Mouse (Mus musculus): Measurements from ENCODE around the gene Olfr777. TPM values are rescaled to one million over a fixed set of nuclear protein-coding genes. Genes with fewer than 3 reads are reported as not detected.

Gene Olfr777
- polyA plus RNA-seq (2012; rRNA removed), result not detected in 2 replicates

GRCm38 (mm10) chr10:129271081-129271535, at the start of gene Olfr777:
Olfr777 (minus strand) TSS chr10:129271485.

GRCm38 (mm10) chr10:129317817-129318216, 46.5 kb upstream of the Olfr777 start, which contains the start of gene Olfr780:
Olfr780 (plus strand) TSS chr10:129318117.

GRCm38 (mm10) chr10:129258827-129259226, 12.5 kb downstream of the Olfr777 start, which contains the start of gene Olfr776:
Olfr776 (plus strand) TSS chr10:129259127.

GRCm38 (mm10) chr10:129248112-129248511, 23.2 kb downstream of the Olfr777 start, which contains the start of gene Olfr775:
Olfr775 (plus strand) TSS chr10:129248412.

GRCm38 (mm10) chr10:129235904-129236303, 35.4 kb downstream of the Olfr777 start, which contains the start of gene Olfr774:
Olfr774 (plus strand) TSS chr10:129236204.

Other genes with a start within 250 kb of the Olfr777 start
- gene Olfr764-ps1, start 231.6 kb downstream of the Olfr777 start, polyA plus RNA-seq (2012; rRNA removed), result not detected in 2 replicates
- gene Olfr765, start 221.5 kb downstream of the Olfr777 start, polyA plus RNA-seq (2012; rRNA removed), result not detected in 2 replicates
- not detected in 2 replicates for gene Olfr766-ps1, start 202.5 kb downstream of the Olfr777 start, polyA plus RNA-seq (2012; rRNA removed)
- not detected in 2 replicates for gene Olfr767, start 188.6 kb downstream of the Olfr777 start, polyA plus RNA-seq (2012; rRNA removed)
- gene Olfr768, start 172.1 kb downstream of the Olfr777 start, polyA plus RNA-seq (2012; rRNA removed), result not detected in 2 replicates
- not detected in 2 replicates for gene Olfr769, start 153.6 kb downstream of the Olfr777 start, polyA plus RNA-seq (2012; rRNA removed)
- not detected in 2 replicates for gene Olfr770, start 132.5 kb downstream of the Olfr777 start, polyA plus RNA-seq (2012; rRNA removed)
- not detected in 2 replicates for gene Olfr771, start 106.7 kb downstream of the Olfr777 start, polyA plus RNA-seq (2012; rRNA removed)
- not detected in 2 replicates for gene Olfr772, start 93.6 kb downstream of the Olfr777 start, polyA plus RNA-seq (2012; rRNA removed)
- not detected in 2 replicates for gene Olfr773, start 84.1 kb downstream of the Olfr777 start, polyA plus RNA-seq (2012; rRNA removed)
- gene Olfr774, start 35.3 kb downstream of the Olfr777 start, polyA plus RNA-seq (2012; rRNA removed), result not detected in 2 replicates
- gene Olfr775, start 23.1 kb downstream of the Olfr777 start, polyA plus RNA-seq (2012; rRNA removed), result not detected in 2 replicates
- not detected in 2 replicates for gene Olfr776, start 12.4 kb downstream of the Olfr777 start, polyA plus RNA-seq (2012; rRNA removed)
- gene Olfr780, start 46.6 kb upstream of the Olfr777 start, polyA plus RNA-seq (2012; rRNA removed), result not detected in 2 replicates
- gene Olfr781, start 57.4 kb upstream of the Olfr777 start, polyA plus RNA-seq (2012; rRNA removed), result not detected in 2 replicates
- not detected in 2 replicates for gene Olfr782, start 77.4 kb upstream of the Olfr777 start, polyA plus RNA-seq (2012; rRNA removed)
- 0.03 TPM in 1 of 2 replicates, not detected in the other for gene Olfr784, start 112.6 kb upstream of the Olfr777 start, polyA plus RNA-seq (2012; rRNA removed)
- not detected in 2 replicates for gene Olfr785, start 133.9 kb upstream of the Olfr777 start, polyA plus RNA-seq (2012; rRNA removed)
- gene Olfr786, start 155.8 kb upstream of the Olfr777 start, polyA plus RNA-seq (2012; rRNA removed), result not detected in 2 replicates
- not detected in 2 replicates for gene Olfr787, start 190.4 kb upstream of the Olfr777 start, polyA plus RNA-seq (2012; rRNA removed)
- gene Olfr788, start 199.5 kb upstream of the Olfr777 start, polyA plus RNA-seq (2012; rRNA removed), result not detected in 2 replicates
- gene Olfr789, start 213.3 kb upstream of the Olfr777 start, polyA plus RNA-seq (2012; rRNA removed), result not detected in 2 replicates
- not detected in 2 replicates for gene Olfr790, start 227.0 kb upstream of the Olfr777 start, polyA plus RNA-seq (2012; rRNA removed)

Measured in stomach, adult 2 months (tissue).